In the genomic region with DNA sequence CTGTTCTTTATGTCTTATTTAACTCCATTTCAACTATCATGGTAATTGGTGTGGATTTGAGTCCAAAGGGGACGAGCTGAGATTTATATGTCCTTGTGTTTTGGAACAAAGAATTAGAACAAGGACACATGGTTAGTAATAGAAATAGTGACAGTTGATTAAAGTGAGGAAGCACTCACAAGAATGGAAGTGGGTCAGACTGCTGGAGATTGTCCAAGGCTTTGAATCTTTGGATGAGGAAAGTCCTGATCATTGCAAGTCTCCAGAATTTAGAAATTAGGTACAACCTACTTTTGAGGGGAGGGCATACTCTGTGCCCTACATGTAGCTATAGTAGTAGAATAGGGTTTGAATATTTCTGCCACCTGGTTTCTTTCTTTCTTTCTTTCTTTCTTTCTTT, we compare ENCODE assay signal across 23 mouse cellular contexts.
DNase-seq lines count a peak whose midpoint lies in the region; ATAC-seq lines count a peak whose summit lies in the region.
"Had no signal": no experiment of that assay in that cellular context is flagged by ENCODE, and none has a peak within 500 bp of the region (broad histone marks: within the 10 kb centered on the region; RNA-seq: fewer than 3 reads in every experiment).

No protein-coding gene starts in this region.

- ATAC-seq in frontal cortex, adult (ENCODE audit: low TSS enrichment), result peak; percentile 41; the same call in 1 of the 2 replicates
- ATAC-seq: forebrain, embryonic 13.5 days; hindbrain, postnatal 0 days; intestine, embryonic 16.5 days; liver, embryonic 12.5 days; liver, postnatal 0 days; lung, postnatal 0 days; midbrain, embryonic 15.5 days; Patski had no signal

- DNase-seq in adrenal gland, adult 8-10 months, result peak; percentile 53
- DNase-seq in adrenal gland, adult 18-20 months (ENCODE audit: low spot score in 2 of 2), result no peak
- DNase-seq in frontal cortex, postnatal 25 days (ENCODE audit: low spot score in 2 of 2), result no peak
- DNase-seq in adrenal gland, postnatal 36 days, result peak; percentile 58 to 61
- no peak for DNase-seq in ovary, adult 18-20 months (ENCODE audit: low spot score)
- no peak for DNase-seq in layer of hippocampus, postnatal 25 days (ENCODE audit: extremely low spot score in 1 of 2, low spot score in 1 of 2)
- DNase-seq: gastrocnemius, postnatal 25 days; kidney, adult 8-10 months; kidney, postnatal 4 days; layer of hippocampus, postnatal 36 days; left cerebral cortex, postnatal 4 days; liver, postnatal 0 days; right cerebral cortex, postnatal 25 days; thymus, adult 18-20 months; thymus, postnatal 36 days had no signal

Comparison
In these comparisons a context has a peak if more than half of its experiments do, and no peak if none do; other contexts are left out.
1. DNase-seq: peak in adrenal gland, adult 8-10 months (single experiment) and adrenal gland, postnatal 36 days (2 of 2); none in adrenal gland, adult 18-20 months (0 of 2), frontal cortex, postnatal 25 days (0 of 2), ovary, adult 18-20 months (single experiment) and layer of hippocampus, postnatal 25 days (0 of 2).